Mouse (Mus musculus): ENCODE results near the gene Agbl4. TPM values are rescaled to one million over a fixed set of nuclear protein-coding genes. Genes with fewer than 3 reads are reported as not detected.

Agbl4 gene
- 0.10 TPM for polyA plus RNA-seq (2017; shearing (Covaris generic))

GRCm38 (mm10) chr4:110397618-110398045 is at the start of gene Agbl4:
TSS of gene Agbl4 (plus strand) at chr4:110397661.

GRCm38 (mm10) chr4:110351178-110352000 is 46.1 kb upstream of the Agbl4 start, which contains the start of gene Elavl4:
TSS of gene Elavl4 (minus strand) at chr4:110351909.

DNA sequence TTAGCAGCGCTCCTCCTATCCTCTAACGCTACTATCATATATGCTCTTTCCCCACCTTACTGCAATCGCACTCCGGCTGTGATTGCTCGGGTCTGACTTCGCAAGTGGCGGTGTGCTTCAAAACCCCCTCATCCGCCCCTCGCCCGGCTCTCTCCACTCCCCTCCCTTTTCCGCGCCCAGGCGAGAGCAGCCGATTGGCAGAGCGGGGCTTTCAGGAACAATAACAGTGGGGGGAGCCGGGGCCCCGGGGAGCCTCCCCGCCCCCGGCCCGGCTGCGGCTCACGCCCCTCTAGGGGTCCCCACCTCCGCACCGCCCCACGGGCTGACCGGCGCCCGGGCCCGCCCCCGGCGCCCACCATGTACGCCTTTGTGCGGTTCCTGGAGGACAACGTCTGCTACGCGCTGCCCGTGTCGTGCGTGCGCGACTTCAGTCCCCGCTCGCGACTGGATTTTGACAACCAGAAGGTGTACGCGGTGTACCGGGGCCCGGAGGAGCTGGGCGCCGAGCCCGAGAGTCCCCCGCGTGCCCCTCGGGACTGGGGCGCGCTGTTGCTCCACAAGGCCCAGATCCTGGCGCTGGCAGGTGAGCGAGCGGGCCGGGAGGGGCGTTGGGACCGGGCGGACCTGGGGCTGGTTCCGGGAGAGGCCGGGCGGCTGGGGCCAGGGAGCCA is 1017.5 kb downstream of the Agbl4 start, which contains the start of gene Bend5:
TSS of gene Bend5 (plus strand) at position 189 of the 671 bp plus-strand sequence.

Other genes starting within 250 kb of the Agbl4 start
- not detected for gene Elavl4, start 45.8 kb upstream of the Agbl4 start, polyA plus RNA-seq (2017; shearing (Covaris generic))